Mouse (Mus musculus): ENCODE results near the gene Defa28.
"Not testable (repeated sequence)": the region's sequence is repeated elsewhere in the genome, so short reads cannot be mapped to it uniquely, and the experiment has no call there.

Defa28 gene

DNA sequence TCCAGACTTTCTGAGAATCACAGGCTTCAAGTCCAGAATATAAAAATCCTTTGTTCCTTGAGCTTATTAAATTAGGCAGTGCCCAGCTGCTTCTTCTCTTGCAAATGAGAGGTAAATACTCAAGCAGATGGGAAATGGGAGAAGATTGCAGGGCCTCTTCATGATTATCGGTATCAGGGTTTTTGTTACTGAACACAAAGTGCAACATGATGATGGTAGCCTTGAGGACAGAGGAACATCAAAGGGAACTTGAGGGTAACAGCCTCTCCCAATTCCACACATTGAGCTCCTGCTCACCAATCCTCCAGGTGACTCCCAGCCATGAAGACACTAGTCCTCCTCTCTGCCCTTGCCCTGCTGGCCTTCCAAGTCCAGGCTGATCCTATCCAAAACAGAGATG, at the start of gene Defa28:
Gene Defa28 (plus strand): TSS at position 301 of the 400 bp plus-strand sequence.
- DNase-seq (ENCODE audit: low spot score) = not testable (repeated sequence)

DNA sequence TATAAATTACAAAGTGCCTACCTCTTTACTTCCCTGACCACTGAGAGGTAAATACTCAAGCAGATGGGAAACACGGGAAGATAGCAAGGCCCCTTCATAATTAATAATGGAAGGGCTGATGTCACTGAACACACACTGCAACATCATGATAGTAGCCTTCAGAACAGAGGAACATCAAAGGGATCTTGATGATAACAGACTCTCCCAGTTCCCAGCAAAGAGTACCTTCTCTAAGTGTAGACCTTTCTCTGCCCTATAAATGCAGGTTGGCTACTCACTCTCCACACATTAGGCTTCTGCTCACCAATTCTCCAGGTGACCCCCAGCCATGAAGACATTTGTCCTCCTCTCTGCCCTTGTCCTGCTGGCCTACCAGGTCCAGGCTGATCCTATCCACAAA, 17.7 kb upstream of the Defa28 start, which contains the start of gene Defa37:
Gene Defa37 (plus strand): TSS at position 301 of the 400 bp plus-strand sequence.
- DNase-seq (ENCODE audit: low spot score) = not testable (repeated sequence)

DNA sequence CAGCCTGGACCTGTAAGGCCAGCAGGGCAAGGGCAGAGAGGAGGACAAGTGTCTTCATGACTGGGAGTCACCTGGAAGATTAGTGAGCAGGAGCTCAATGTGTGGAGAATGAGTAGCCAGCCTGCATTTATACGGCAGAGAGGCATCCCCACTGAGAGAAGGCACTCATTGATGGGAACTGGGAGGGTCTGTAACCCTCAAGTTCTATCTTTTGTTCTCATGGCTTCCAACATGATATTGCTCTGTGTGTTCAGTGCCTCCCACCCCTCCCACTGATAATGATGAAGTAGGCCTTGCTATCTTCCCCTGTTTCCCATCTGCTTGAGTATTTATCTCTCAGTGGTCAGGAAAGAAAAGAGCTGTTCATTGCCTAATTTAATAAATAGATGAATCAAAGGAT, 11.6 kb downstream of the Defa28 start, which contains the start of gene Gm7861:
Gene Gm7861 (minus strand): TSS at position 101 of the 400 bp plus-strand sequence.
- DNase-seq (ENCODE audit: low spot score) = not testable (repeated sequence)

DNA sequence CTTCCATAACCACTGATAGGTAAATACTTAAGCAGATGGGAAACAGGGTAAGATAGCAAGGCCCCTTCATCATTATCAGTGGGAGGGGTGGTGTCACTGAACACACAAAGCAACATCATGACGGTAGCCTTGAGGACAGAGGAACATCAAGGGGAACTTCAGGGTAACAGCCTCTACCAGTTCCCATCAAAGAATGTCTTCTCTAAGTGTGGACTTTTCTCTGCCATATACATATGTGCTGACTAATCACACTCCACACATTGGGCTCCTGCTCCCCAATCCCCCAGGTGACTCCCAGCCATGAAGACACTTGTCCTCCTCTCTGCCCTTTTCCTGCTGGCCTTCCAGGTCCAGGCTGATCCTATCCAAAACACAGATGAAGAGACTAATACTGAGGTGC, 35.1 kb downstream of the Defa28 start, which contains the start of gene Defa26:
Gene Defa26 (plus strand): TSS at position 301 of the 400 bp plus-strand sequence.
- not testable (repeated sequence) for DNase-seq (ENCODE audit: low spot score)

All from ovary, postnatal 10 days (tissue).